Mouse (Mus musculus) ES-E14 (cell line): ENCODE data around the gene Tet1. TPM values are rescaled to one million over a fixed set of nuclear protein-coding genes. Genes with fewer than 3 reads are reported as not detected.
"Not testable (repeated sequence)": the region's sequence is repeated elsewhere in the genome, so short reads cannot be mapped to it uniquely, and the experiment has no call there.

Experiments
- DNase-seq: peaks from one replicate; pipeline ENCODE4 v3.0.0-alpha.2; 2013; ENCODE audit warnings: low read depth, low spot score
- H3K27ac ChIP-seq: 2 replicates; pipeline ENCODE4 v1.5.1; 2012; ENCODE audit warnings: low read depth, mild to moderate bottlenecking, low read length, moderate library complexity, mixed read lengths; ENCODE audit not compliant: poor library complexity, insufficient read depth, severe bottlenecking
- H3K36me3 ChIP-seq: 2 replicates; pipeline ENCODE4 v1.6.1; 2012; ENCODE audit warnings: mild to moderate bottlenecking, low read length, moderate library complexity, mixed read lengths; ENCODE audit not compliant: control insufficient read depth, poor library complexity, insufficient read depth, severe bottlenecking
- H3K4me1 ChIP-seq, 2 experiments: fragments of 150-350 bp in 1 of 2; sonication (generic) in 1 of 2; 2 replicates each; pipeline ENCODE4 v1.6.1; 2012; ENCODE audit warnings: low read length in 2 of 2, mild to moderate bottlenecking in 1 of 2, mixed read lengths in 1 of 2; ENCODE audit not compliant: control insufficient read depth in 2 of 2, insufficient read depth in 2 of 2, poor library complexity in 1 of 2
- H3K4me3 ChIP-seq, 2 experiments: fragments of 150-350 bp in 1 of 2; sonication (generic) in 1 of 2; 2 replicates each; pipeline ENCODE4 v1.5.1; 2012; ENCODE audit warnings: low read length in 2 of 2, low read depth in 1 of 2, mild to moderate bottlenecking in 1 of 2, mixed read lengths in 1 of 2; ENCODE audit not compliant: insufficient read depth in 1 of 2, poor library complexity in 1 of 2, severe bottlenecking in 1 of 2
- H3K9ac ChIP-seq: 2 replicates; pipeline ENCODE4 v1.6.1; 2012; ENCODE audit warnings: low read depth, mild to moderate bottlenecking, low read length, mixed read lengths; ENCODE audit not compliant: poor library complexity, insufficient read depth, severe bottlenecking
- H3K9me3 ChIP-seq: fragments of 150-350 bp; sonication (generic); 2 replicates; pipeline ENCODE4 v1.6.1; 2012; ENCODE audit warnings: low read depth, mild to moderate bottlenecking, low read length; ENCODE audit not compliant: control insufficient read depth, insufficient read depth
- CHD2 ChIP-seq: IDR thresholded peaks from 2 replicates; pipeline ENCODE4 v1.6.1; 2014; ENCODE audit warnings: mild to moderate bottlenecking, low read depth, low read length, inconsistent platforms
- HCFC1 ChIP-seq: IDR thresholded peaks from 2 replicates; pipeline ENCODE4 v1.6.1; 2012; ENCODE audit warnings: low read length, inconsistent platforms, borderline replicate concordance; ENCODE audit not compliant: insufficient read depth
- MAFK ChIP-seq: IDR thresholded peaks from 2 replicates; pipeline ENCODE4 v1.6.1; 2014; ENCODE audit warnings: mild to moderate bottlenecking, low read depth, low read length, inconsistent platforms; ENCODE audit not compliant: insufficient read depth
- ZC3H11A ChIP-seq: IDR thresholded peaks from 2 replicates; pipeline ENCODE4 v1.6.1; 2012; ENCODE audit warnings: low read depth, mild to moderate bottlenecking, inconsistent platforms, low read length, borderline replicate concordance
- ZNF384 ChIP-seq: IDR thresholded peaks from 2 replicates; pipeline ENCODE4 v1.6.1; 2012; ENCODE audit warnings: low read depth, low read length, inconsistent platforms
- in situ Hi-C, 2 experiments: fragments of 600-800 bp; cut with MboI; formaldehyde crosslinking; loops; one replicate each; pipeline ENCODE4 v1.15.1; 2025; ENCODE audit warnings: low sequenced_read_pairs in 2 of 2, inconsistent platforms in 1 of 2; ENCODE audit not compliant: unreplicated experiment in 2 of 2
- total RNA-seq: library from RNA; depleted of rRNA; stranded (reverse); fragments of 300-350 nt; gene quantifications from 2 replicates; pipeline ENCODE4 v1.2.3, GENCODE M21; 2012; rRNA removed

The Tet1 gene
- total RNA-seq, 1 experiment = 307 TPM

DNA sequence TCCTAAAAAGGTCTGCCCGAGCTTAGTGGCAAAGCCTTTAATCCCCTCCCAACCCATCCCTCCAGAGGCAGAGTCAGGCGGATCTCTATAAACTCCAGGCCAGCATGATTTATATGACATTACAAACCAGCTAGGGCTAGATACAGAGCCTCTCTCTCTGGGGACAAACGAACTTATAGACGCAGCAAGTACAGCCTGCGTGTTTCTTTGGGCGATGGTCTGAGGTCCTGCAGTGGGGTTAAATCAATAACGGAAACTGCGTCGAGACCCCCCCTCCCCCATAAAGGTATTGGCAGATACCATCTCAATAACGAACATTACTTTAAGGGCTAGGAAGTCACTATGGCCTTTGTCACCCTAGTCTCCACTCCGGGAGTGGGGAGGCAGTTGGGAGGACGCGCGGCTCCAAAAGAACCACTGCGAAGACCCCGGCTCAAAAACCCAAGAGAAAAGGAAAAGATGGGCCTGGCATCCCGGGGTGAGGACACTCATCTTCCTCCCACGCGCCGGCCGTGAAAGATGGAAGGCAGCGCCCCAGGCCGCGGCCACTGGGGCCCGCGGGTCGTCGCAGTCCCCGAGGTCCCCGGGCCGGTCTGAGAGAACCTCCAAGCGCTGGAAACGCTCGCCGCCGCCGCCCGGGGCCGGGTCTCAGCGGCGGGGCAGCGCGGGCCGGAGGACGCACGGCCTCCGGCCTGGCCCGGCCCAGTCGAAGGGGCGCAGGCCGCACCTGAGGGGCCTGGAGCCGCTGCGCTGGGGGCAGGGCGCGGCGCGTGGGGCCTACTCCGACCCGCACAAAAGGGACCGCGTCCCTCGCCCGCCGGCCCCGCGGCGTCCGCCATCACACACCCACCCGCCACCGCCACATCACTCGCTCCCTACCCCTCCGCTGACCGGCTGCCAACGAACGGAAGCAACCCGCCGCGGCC is 117.3 kb downstream of the Tet1 start:
- peak; percentile 8 for DNase-seq
- Histone ChIP-seq H3K9me3 (no peaks in the 10 kb centered on the region), H3K4me1 (peaks cover 0 to 3% of the 10 kb centered on the region in 2 experiments; a peak in 1 of 4 replicates), H3K27ac (peak overlapping the region; percentile 95), H3K36me3 (peaks cover 19% of the 10 kb centered on the region), H3K4me3 (peak overlapping the region; percentile 95 to 96), H3K9ac (peak overlapping the region; percentile 98)
- TF ChIP-seq ZNF384 (no peak), MAFK (no peak), HCFC1 (no peak), ZC3H11A (no peak), CHD2 (no peak)
- in situ Hi-C loops = no loop called here

DNA sequence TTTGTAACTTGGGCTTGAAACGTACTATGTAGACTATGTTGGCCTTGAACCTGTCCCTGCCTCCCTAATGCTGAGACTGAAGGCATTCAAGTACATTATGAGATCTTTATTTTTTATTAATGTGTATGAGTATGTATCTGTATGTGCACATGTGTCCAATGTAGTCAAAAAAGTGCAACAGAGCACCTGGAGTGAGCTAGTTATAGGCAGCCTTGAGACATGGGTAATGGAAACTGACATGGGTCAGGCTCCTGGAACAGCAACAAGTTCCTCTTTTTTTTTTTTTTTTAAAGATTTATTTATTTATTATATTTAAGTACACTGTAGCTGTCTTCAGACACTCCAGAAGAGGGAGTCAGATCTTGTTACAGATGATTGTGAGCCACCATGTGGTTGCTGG is 127.0 kb downstream of the Tet1 start:
- not testable (repeated sequence) for DNase-seq

More for the DNA sequence above, 127.0 kb downstream of the Tet1 start:
- H3K9me3 ChIP-seq, H3K27ac ChIP-seq, H3K4me3 ChIP-seq, H3K4me1 ChIP-seq, in situ Hi-C loops, H3K9ac ChIP-seq: not testable (repeated sequence)
- H3K36me3 ChIP-seq = peaks cover 19% of the 10 kb centered on the region

Other genes starting within 250 kb of the Tet1 start
- gene Stox1, start 182.9 kb downstream of the Tet1 start, total RNA-seq = 0.76 and 1.1 TPM in 2 replicates
- 63.2 and 70.9 TPM in 2 replicates for gene Ccar1, start 116.7 kb downstream of the Tet1 start, total RNA-seq
- gene Slc25a16, start 11.6 kb upstream of the Tet1 start, total RNA-seq = 12.8 and 16.3 TPM in 2 replicates
- 26.4 and 28.5 TPM in 2 replicates for gene Dna2, start 38.0 kb upstream of the Tet1 start, total RNA-seq
- 15.8 and 17.1 TPM in 2 replicates for gene Rufy2, start 71.2 kb upstream of the Tet1 start, total RNA-seq
- gene Hnrnph3, start 115.2 kb upstream of the Tet1 start, total RNA-seq = 23.8 and 25.7 TPM in 2 replicates
- gene Pbld2, start 115.3 kb upstream of the Tet1 start, total RNA-seq = 0.58 and 2.1 TPM in 2 replicates
- gene Pbld1, start 151.2 kb upstream of the Tet1 start, total RNA-seq = 3.6 and 4.1 TPM in 2 replicates
- gene Atoh7, start 190.7 kb upstream of the Tet1 start, total RNA-seq = 0.16 TPM in 1 of 2 replicates, not detected in the other